Mouse (Mus musculus) layer of hippocampus, postnatal 14 days (tissue): ENCODE results near the gene Rangap1. TPM values are rescaled to one million over a fixed set of nuclear protein-coding genes. Genes with fewer than 3 reads are reported as not detected.
A peak's percentile ranks its signal among the peaks of the same experiment; 100 is the strongest.

Experiments
- DNase-seq, 2 experiments: peaks; one replicate each; pipeline ENCODE4 v3.0.0; 2021 to 2022; ENCODE audit warnings: low spot score in 2 of 2, mixed read lengths in 1 of 2
- long read RNA-seq, 2 experiments: library from polyadenylated mRNA; stranded (forward); transcript quantifications; one replicate each; pipeline ENCODE4 v2.0.0; 2021
- total RNA-seq, 2 experiments: library from RNA; stranded (reverse); gene quantifications; 2 replicates each; pipeline ENCODE4 v1.2.3; 2021

Rangap1 gene
- 100 to 1,000 TPM; 161 to 176 TPM for total RNA-seq
- long read RNA-seq, experiment 1, transcript Rangap1-201 (16 exons, 3,033 nt) = major isoform, 161 of 207 reads
- long read RNA-seq, experiment 1, transcript Rangap1-202 (17 exons, 2,984 nt) = minor isoform, 5 of 207 reads
- long read RNA-seq, experiment 1, partial matches to known transcripts = 28 of 207 reads
- long read RNA-seq, experiment 1, other reads (novel, unspliced or antisense) = 13 of 207 reads
- long read RNA-seq, experiment 2, transcript Rangap1-202 (17 exons, 2,984 nt) = minor isoform, 17 of 244 reads
- long read RNA-seq, experiment 2, transcript Rangap1-201 (16 exons, 3,033 nt) = major isoform, 183 of 244 reads
- long read RNA-seq, experiment 2, partial matches to known transcripts = 28 of 244 reads
- long read RNA-seq, experiment 2, other reads (novel, unspliced or antisense) = 16 of 244 reads

- peak; percentile 69 to 70 for DNase-seq
Measured at GRCm38 (mm10) chr15:81744992-81745600, at the start of gene Rangap1, which contains the start of gene Zc3h7b. Gene Rangap1 (minus strand): TSS chr15:81745530. Gene Zc3h7b (plus strand): TSS chr15:81745057.

- DNase-seq = no peak
Measured at GRCm38 (mm10) chr15:81792444-81792843, 47.1 kb upstream of the Rangap1 start.

- no peak for DNase-seq
Measured at GRCm38 (mm10) chr15:81787525-81787924, 42.2 kb upstream of the Rangap1 start.

DNA sequence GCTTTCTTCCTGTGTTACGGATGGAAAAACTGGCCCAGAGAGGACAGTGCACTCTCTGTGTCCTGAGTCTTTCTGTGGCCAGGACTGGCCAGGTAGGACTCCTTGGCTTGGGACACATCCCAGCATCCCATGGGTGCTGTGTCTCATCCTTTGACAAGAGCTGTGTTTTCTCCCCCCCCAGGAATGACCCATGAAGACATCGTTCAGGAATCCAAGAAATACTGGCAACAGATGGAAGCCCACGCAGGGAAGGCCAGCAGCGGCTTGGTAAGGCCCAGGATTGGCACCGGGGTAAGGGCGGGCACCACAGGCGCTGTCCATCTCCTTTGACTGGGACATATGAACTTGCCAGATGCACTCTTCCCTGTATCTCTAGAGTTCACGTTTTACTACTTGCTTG lies 40.4 kb upstream of the Rangap1 start:
- DNase-seq = no peak

- no peak for DNase-seq
Measured at GRCm38 (mm10) chr15:81784762-81785161, 39.4 kb upstream of the Rangap1 start.

GRCm38 (mm10) chr15:81781816-81782215 lies 36.5 kb upstream of the Rangap1 start:
- DNase-seq = peak; percentile 40 to 57

- DNase-seq = no peak
Measured at GRCm38 (mm10) chr15:81776631-81777422, 31.5 kb upstream of the Rangap1 start.

- no peak for DNase-seq
Measured at GRCm38 (mm10) chr15:81774505-81775171, 29.3 kb upstream of the Rangap1 start.

DNA sequence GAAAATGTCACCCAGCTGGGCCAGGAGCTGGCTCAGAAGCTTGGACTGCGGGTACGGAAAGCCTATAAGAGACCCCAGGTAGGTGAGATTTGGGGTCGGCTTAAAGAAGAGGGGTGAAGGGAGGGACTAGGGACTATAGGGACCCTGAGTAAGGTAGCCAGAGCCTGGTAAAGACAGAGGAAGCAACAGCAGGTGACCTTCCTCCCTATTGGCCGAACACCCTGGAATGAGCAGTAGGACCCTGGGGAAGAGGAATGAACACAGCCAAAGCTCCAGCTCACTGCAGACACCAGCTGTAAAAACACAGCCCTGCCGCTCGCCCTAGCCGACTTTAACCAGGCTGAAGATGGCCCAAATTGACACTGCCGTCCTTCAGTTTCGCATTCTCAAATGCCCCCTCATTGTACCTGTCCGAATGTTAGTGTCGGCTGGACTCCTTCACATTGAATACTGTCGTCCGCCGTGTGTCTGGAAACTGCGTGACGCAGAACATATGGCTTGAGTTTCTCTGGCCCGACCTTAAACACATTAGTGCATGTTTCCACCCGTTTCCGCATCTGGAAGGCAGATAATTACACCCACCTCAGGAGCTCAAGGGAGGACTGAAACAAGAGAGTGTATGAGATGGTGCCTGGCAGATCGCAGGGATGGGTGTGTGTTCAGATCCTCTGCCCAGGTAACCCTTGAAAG lies 27.2 kb upstream of the Rangap1 start:
- no peak for DNase-seq

- DNase-seq = no peak
Measured at GRCm38 (mm10) chr15:81769037-81769436, 23.7 kb upstream of the Rangap1 start.

DNA sequence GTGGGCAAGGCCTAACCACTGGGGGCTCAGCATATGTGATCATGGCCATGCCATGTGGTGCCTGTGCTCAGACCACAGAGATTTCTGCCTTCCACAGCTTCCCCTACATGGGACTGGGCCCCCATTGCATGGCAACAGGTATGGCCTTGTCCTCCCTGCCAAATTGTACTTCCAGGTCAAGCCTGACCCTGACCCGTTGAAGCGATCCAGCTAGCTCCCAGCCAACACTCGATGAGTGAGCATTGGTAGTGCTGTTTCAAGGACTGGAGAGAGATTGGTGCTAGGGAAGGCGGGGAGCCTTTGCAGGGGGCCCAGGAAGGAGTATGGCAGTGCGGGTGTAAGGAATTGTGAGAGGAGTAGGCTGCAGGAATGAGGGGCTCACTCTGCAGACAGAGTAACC lies 21.1 kb upstream of the Rangap1 start:
- DNase-seq = no peak

GRCm38 (mm10) chr15:81765651-81766050 lies 20.3 kb upstream of the Rangap1 start:
- DNase-seq = no peak

DNA sequence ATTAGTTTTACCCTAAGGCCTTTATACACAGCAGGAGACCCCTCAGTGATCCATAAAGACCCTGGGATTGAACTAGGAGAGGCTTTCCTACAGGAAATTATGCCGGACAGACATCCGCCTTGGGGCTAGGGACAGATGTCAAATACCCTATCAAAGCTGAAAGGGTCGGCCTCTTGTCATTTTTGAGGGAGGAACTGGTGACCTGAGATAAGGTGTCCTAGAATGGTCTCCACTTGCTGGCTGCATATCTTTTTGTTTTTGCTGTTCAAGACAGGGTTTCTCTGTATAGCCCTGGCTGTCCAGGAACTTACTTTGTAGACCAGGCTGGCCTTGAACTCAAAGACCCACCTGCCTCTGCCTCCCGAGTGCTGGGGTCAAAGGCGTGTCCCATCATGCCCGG lies 19.2 kb upstream of the Rangap1 start:
- no peak for DNase-seq

GRCm38 (mm10) chr15:81761959-81762358 lies 16.6 kb upstream of the Rangap1 start:
- DNase-seq = no peak

DNA sequence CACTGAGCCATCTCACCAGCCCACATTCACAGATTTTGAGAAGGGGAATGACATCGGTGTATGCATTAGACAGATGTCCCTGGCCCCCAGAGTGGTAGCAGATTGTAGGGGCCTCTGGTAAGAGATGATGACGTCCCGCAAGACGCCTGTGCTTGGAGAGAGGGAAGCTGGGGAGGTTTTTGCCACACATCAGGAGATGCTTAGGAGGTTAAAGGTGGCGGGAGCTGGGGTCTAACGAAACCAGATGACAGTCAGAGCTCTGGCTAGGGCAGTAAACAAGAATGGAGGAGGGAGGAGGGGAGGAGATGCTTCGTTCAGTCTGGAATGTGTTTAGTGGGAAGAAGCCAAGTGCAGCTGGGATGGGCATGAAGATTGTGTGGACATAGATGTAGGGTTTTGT lies 16.1 kb upstream of the Rangap1 start:
- DNase-seq = no peak

DNA sequence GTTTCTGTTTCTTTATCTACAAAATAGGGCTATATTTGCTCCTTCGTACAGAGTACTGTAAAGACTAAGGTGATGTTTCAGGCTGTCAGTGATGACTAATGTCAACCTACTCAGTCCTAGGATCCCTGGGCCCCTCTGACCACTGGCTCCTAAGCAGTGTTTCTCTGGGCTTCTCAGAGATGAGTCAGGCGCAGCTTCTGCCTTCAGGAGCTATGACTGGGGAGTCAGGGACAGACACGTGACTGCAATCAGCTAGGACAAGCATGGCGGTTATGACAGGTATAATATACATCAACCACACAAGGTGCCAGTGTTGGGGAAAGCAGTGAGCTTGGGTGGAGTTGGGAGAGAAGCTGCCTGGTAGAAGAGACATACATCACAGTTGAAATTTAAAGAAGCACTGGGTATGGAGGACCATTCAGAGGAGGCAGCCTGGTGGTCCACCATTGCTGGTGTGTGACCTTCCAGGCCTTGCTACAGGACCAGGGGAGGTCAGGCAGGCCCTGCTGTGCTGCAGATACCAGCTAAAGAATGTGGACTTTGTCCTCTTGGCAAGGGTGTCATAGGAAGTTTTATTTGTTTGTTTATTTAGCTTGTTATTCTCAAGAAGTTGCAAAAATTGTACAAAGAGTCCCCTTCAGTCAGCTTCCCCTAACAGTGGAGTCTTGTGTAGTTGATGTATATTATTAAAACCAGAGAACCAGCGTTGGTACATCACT lies 15.2 kb upstream of the Rangap1 start:
- DNase-seq = no peak

DNA sequence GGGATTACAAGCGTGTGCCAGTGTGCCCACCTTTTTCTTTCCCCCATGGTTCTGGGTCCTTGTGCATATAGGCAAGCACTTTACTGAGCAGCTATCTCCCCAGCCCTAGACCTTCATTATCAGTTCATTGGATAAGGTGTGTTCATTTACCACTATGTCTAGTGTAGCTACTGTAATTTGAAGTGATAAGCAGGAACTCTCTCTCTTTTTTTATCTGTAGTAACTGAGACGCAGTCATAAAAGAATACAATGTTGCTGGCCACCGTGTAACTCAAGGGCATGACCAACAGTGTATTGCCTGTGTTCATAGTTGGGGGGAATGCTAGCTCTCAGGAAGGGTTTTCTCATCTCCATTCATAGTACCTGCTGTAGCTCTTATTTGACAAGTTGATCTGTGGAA lies 14.2 kb upstream of the Rangap1 start:
- DNase-seq = no peak

DNA sequence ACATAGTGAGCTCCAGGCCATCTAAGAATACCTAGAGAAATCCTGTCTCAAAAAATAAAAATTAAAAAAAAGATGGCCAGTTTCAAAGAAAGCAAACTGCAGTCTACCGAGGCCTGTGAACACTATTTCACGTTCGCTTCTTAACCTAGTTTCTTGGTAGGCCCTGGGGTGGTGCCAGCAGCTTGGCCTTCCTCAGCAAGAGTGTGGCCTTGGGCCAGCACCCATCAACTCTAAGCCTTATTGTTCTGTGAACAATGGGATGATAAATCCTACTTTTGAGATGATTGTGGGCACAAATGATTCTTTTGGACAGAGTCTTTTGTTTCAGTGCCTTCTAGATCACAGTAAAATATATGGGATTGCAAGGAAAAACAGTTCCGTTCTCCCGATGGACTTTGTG lies 13.4 kb upstream of the Rangap1 start:
- no peak for DNase-seq

- no peak for DNase-seq
Measured at GRCm38 (mm10) chr15:81753669-81754068, 8.3 kb upstream of the Rangap1 start.

- DNase-seq = no peak
Measured at GRCm38 (mm10) chr15:81749742-81750141, 4.4 kb upstream of the Rangap1 start.
